23 mouse cellular contexts compared by ENCODE assay signal in genomic region chr17:5858209-5858608, GRCm38 (mm10). TPM values are rescaled to one million over a fixed set of nuclear protein-coding genes. Genes with fewer than 3 reads are reported as not detected.
DNase-seq lines count a peak whose midpoint lies in the region; ATAC-seq and TF ChIP-seq lines count a peak whose summit lies in the region.
"Had no signal": no experiment of that assay in that cellular context is flagged by ENCODE, and none has a peak within 500 bp of the region (broad histone marks: within the 10 kb centered on the region; RNA-seq: fewer than 3 reads in every experiment).

No protein-coding gene starts in this region.

- no peak for TF ChIP-seq CTCF in hindbrain, postnatal 0 days (IDR thresholded peaks at IDR 0.05; ENCODE audit: low read depth)
- TF ChIP-seq CTCF in kidney, postnatal 0 days (IDR thresholded peaks at IDR 0.05; ENCODE audit: low read depth): no peak
- no peak for TF ChIP-seq CTCF in small intestine, adult 2 months (IDR thresholded peaks at IDR 0.05; ENCODE audit: extremely low read depth, insufficient read length, insufficient replicate concordance, low read depth, low read length)

- DNase-seq in hindbrain, postnatal 0 days (ENCODE audit: low spot score): peak; percentile 6
- no peak for DNase-seq in hindbrain, embryonic 14.5 days (ENCODE audit: low spot score)
- DNase-seq in kidney, postnatal 0 days (ENCODE audit: low spot score): peak; percentile 60
- no peak for DNase-seq in kidney, adult 8-10 months
- DNase-seq: adrenal gland, adult 2 months; adrenal gland, postnatal 14 days; cerebellum, adult 11 months; cerebellum, adult 2 months; cerebellum, adult 9-11 months; cerebellum, postnatal 25 days; gastrocnemius, postnatal 25 days; heart, adult 2 months had no signal

- H3K4me2 ChIP-seq in hindbrain, postnatal 0 days (ENCODE audit: low read depth, low read length): no peak overlapping the region
- H3K4me2 ChIP-seq in hindbrain, embryonic 14.5 days (replicated peaks): no peak overlapping the region
- H3K4me2 ChIP-seq in kidney, postnatal 0 days (ENCODE audit: low read length): no peak overlapping the region
- no peak overlapping the region for H3K4me2 ChIP-seq in stomach, embryonic 16.5 days (ENCODE audit: low read depth, low read length)
- H3K4me2 ChIP-seq: embryonic facial prominence, embryonic 12.5 days; embryonic facial prominence, embryonic 15.5 days; forebrain, embryonic 12.5 days; forebrain, embryonic 15.5 days; heart, embryonic 11.5 days; hindbrain, embryonic 15.5 days had no signal

- no peak for ATAC-seq in hindbrain, postnatal 0 days
- ATAC-seq in hindbrain, embryonic 14.5 days (ENCODE audit: low FRiP score): no peak
- no peak for ATAC-seq in kidney, postnatal 0 days (replicated peaks; ENCODE audit: low FRiP score, low read depth)
- no peak for ATAC-seq in stomach, embryonic 16.5 days (ENCODE audit: insufficient read depth, low FRiP score)
- ATAC-seq in erythroblast, adult 5-6 weeks (replicated peaks; ENCODE audit: low FRiP score, poor library complexity, severe bottlenecking): no peak
- ATAC-seq: CD4-positive, CD25-positive, alpha-beta regulatory T cell, adult 4 months; forebrain, embryonic 15.5 days had no signal

- H3K27me3 ChIP-seq in hindbrain, postnatal 0 days (ENCODE audit: insufficient read depth, low read length): no peaks in the 10 kb centered on the region
- no peaks in the 10 kb centered on the region for H3K27me3 ChIP-seq in hindbrain, embryonic 14.5 days (ENCODE audit: control insufficient read depth, insufficient read depth, low read length)
- no peaks in the 10 kb centered on the region for H3K27me3 ChIP-seq in kidney, postnatal 0 days (ENCODE audit: insufficient read depth, low read length)
- H3K27me3 ChIP-seq in small intestine, adult 2 months (ENCODE audit: control insufficient read depth, insufficient read depth, low read length): no peaks in the 10 kb centered on the region
- no peaks in the 10 kb centered on the region for H3K27me3 ChIP-seq in stomach, embryonic 16.5 days (ENCODE audit: control insufficient read depth, insufficient read depth, low read length)
- H3K27me3 ChIP-seq: embryonic facial prominence, embryonic 12.5 days; embryonic facial prominence, embryonic 15.5 days; forebrain, embryonic 12.5 days; forebrain, embryonic 15.5 days; hindbrain, embryonic 15.5 days had no signal

- no peak overlapping the region for H3K27ac ChIP-seq in hindbrain, postnatal 0 days
- no peak overlapping the region for H3K27ac ChIP-seq in hindbrain, embryonic 14.5 days
- H3K27ac ChIP-seq in kidney, postnatal 0 days: no peak overlapping the region
- 0 out of 2 replicates have a peak overlapping the region, but pooled peaks have one; percentile 3 for H3K27ac ChIP-seq in small intestine, adult 2 months (ENCODE audit: insufficient read depth, low read depth, low read length)
- peak overlapping the region; percentile 23; the same call in 1 of the 2 replicates for H3K27ac ChIP-seq in stomach, embryonic 16.5 days (ENCODE audit: low read length)
- H3K27ac ChIP-seq: embryonic facial prominence, embryonic 12.5 days; embryonic facial prominence, embryonic 15.5 days; forebrain, embryonic 12.5 days; forebrain, embryonic 15.5 days; heart, adult 2 months; hindbrain, embryonic 15.5 days had no signal

- H3K4me1 ChIP-seq in hindbrain, postnatal 0 days (ENCODE audit: insufficient read depth, low read length): 0 out of 2 replicates have a peak, but pooled peaks cover 3% of the 10 kb centered on the region
- peaks cover 6% of the 10 kb centered on the region; the same call in 1 of the 2 replicates for H3K4me1 ChIP-seq in hindbrain, embryonic 14.5 days (replicated peaks; ENCODE audit: control insufficient read depth, insufficient read depth, low read length)
- 0 out of 2 replicates have a peak, but pooled peaks cover 4% of the 10 kb centered on the region for H3K4me1 ChIP-seq in kidney, postnatal 0 days (replicated peaks; ENCODE audit: insufficient read depth, low read length)
- H3K4me1 ChIP-seq in small intestine, adult 2 months (ENCODE audit: control insufficient read depth, insufficient read depth, insufficient read length, low read length): peaks cover 27% of the 10 kb centered on the region
- H3K4me1 ChIP-seq in stomach, embryonic 16.5 days (ENCODE audit: control insufficient read depth, insufficient read depth, low read length): peaks cover 13% of the 10 kb centered on the region; the same call in 1 of the 2 replicates
- H3K4me1 ChIP-seq: embryonic facial prominence, embryonic 15.5 days had no signal

- H3K9ac ChIP-seq in hindbrain, postnatal 0 days (replicated peaks; ENCODE audit: low read length): no peak overlapping the region
- no peak overlapping the region for H3K9ac ChIP-seq in hindbrain, embryonic 14.5 days
- H3K9ac ChIP-seq in kidney, postnatal 0 days (ENCODE audit: low read depth, low read length): no peak overlapping the region
- 0 out of 2 replicates have a peak overlapping the region, but pooled peaks have one; percentile 0 for H3K9ac ChIP-seq in stomach, embryonic 16.5 days (ENCODE audit: low read length)
- H3K9ac ChIP-seq: embryonic facial prominence, embryonic 12.5 days; embryonic facial prominence, embryonic 15.5 days; forebrain, embryonic 12.5 days; forebrain, embryonic 15.5 days; hindbrain, embryonic 15.5 days had no signal

- no peak overlapping the region for H3K4me3 ChIP-seq in hindbrain, postnatal 0 days (ENCODE audit: low read length)
- H3K4me3 ChIP-seq in hindbrain, embryonic 14.5 days (replicated peaks; ENCODE audit: low read length): no peak overlapping the region
- no peak overlapping the region for H3K4me3 ChIP-seq in kidney, postnatal 0 days (replicated peaks; ENCODE audit: low read depth, low read length)
- no peak overlapping the region for H3K4me3 ChIP-seq in small intestine, adult 2 months (ENCODE audit: low read depth, low read length)
- H3K4me3 ChIP-seq in stomach, embryonic 16.5 days (replicated peaks; ENCODE audit: low read length): no peak overlapping the region
- H3K4me3 ChIP-seq: embryonic facial prominence, embryonic 12.5 days; embryonic facial prominence, embryonic 15.5 days; erythroblast, embryonic 14.5 days; forebrain, embryonic 12.5 days; forebrain, embryonic 15.5 days; heart, adult 2 months; hindbrain, embryonic 15.5 days had no signal

- WGBS in hindbrain, postnatal 0 days: 49% methylated on average over 8 of the region's 8 CpGs
- WGBS in hindbrain, embryonic 14.5 days: 52% methylated on average over 8 of the region's 8 CpGs
- 26% methylated on average over 8 of the region's 8 CpGs for WGBS in kidney, postnatal 0 days
- WGBS in small intestine, adult 2 months: 42% methylated on average over 8 of the region's 8 CpGs
- 42% methylated on average over 8 of the region's 8 CpGs for WGBS in stomach, embryonic 16.5 days

- H3K9me3 ChIP-seq in hindbrain, postnatal 0 days (ENCODE audit: low read length): no peaks in the 10 kb centered on the region
- no peaks in the 10 kb centered on the region for H3K9me3 ChIP-seq in hindbrain, embryonic 14.5 days (ENCODE audit: control insufficient read depth, low read length)
- no peaks in the 10 kb centered on the region for H3K9me3 ChIP-seq in kidney, postnatal 0 days (replicated peaks; ENCODE audit: low read length)
- no peaks in the 10 kb centered on the region for H3K9me3 ChIP-seq in stomach, embryonic 16.5 days (replicated peaks; ENCODE audit: control insufficient read depth, low read length)
- H3K9me3 ChIP-seq: embryonic facial prominence, embryonic 12.5 days; embryonic facial prominence, embryonic 15.5 days; forebrain, embryonic 12.5 days; forebrain, embryonic 15.5 days; hindbrain, embryonic 15.5 days had no signal

- no peaks in the 10 kb centered on the region for H3K36me3 ChIP-seq in hindbrain, postnatal 0 days (ENCODE audit: insufficient read depth, low read length)
- H3K36me3 ChIP-seq in hindbrain, embryonic 14.5 days (replicated peaks; ENCODE audit: control insufficient read depth, insufficient read depth): no peaks in the 10 kb centered on the region
- H3K36me3 ChIP-seq in kidney, postnatal 0 days (ENCODE audit: insufficient read depth, low read length): no peaks in the 10 kb centered on the region
- H3K36me3 ChIP-seq in small intestine, adult 2 months (ENCODE audit: control insufficient read depth, insufficient read depth, low read length): peaks cover 8% of the 10 kb centered on the region
- H3K36me3 ChIP-seq in stomach, embryonic 16.5 days (ENCODE audit: control insufficient read depth, insufficient read depth, low read length): peaks cover 9% of the 10 kb centered on the region; the same call in 1 of the 2 replicates
- H3K36me3 ChIP-seq: forebrain, embryonic 12.5 days; forebrain, embryonic 15.5 days; hindbrain, embryonic 15.5 days had no signal

- no peak for TF ChIP-seq POLR2A in small intestine, adult 2 months (IDR thresholded peaks at IDR 0.05; ENCODE audit: low read depth, low read length)

RNA-seq across cellular contexts. Expression of gene Snx9, which starts 17.1 kb away (rescaled TPM):
- total RNA-seq in hindbrain, postnatal 0 days (2014; rRNA removed): 6.2 and 12.5 TPM in 2 replicates
- polyA plus RNA-seq in hindbrain, postnatal 0 days (2015; fragmentation: Nextera tagmentation; extraction: Ambion mirVana): 6.7 and 7.0 TPM in 2 replicates
- 9.4 and 10.8 TPM in 2 replicates for polyA plus RNA-seq in hindbrain, embryonic 14.5 days (2014; fragmentation: Nextera tagmentation; extraction: Ambion mirVana)
- 41.7 and 41.9 TPM in 2 replicates for polyA plus RNA-seq in kidney, postnatal 0 days (2015; fragmentation: Nextera tagmentation; extraction: Ambion mirVana)
- 28.0 and 66.3 TPM in 2 replicates for polyA plus RNA-seq in small intestine, adult 2 months (2012; rRNA removed)
- 28.2 and 31.3 TPM in 2 replicates for polyA plus RNA-seq in stomach, embryonic 16.5 days (2015; fragmentation: Nextera tagmentation; extraction: Ambion mirVana)
- total RNA-seq in erythroblast, adult 5-6 weeks (2015; ENCODE audit: low replicate concordance): 13.3 and 16.7 TPM in 2 replicates
- 7.5 and 9.8 TPM in 2 replicates for total RNA-seq in erythroblast, adult 5-6 weeks (2017; ENCODE audit: low replicate concordance)

Comparison
In these comparisons a context has a peak if more than half of its experiments do, and no peak if none do; other contexts are left out.
1. DNase-seq: peak in hindbrain, postnatal 0 days (single experiment) and kidney, postnatal 0 days (single experiment); none in hindbrain, embryonic 14.5 days (single experiment) and kidney, adult 8-10 months (0 of 2).
2. H3K27ac ChIP-seq: peak in small intestine, adult 2 months (single experiment) and stomach, embryonic 16.5 days (single experiment); none in hindbrain, postnatal 0 days (single experiment), hindbrain, embryonic 14.5 days (single experiment) and kidney, postnatal 0 days (single experiment).